Mouse (Mus musculus): ENCODE measurements around the gene Fscn3. TPM values are rescaled to one million over a fixed set of nuclear protein-coding genes. Genes with fewer than 3 reads are reported as not detected.
A peak's percentile ranks its signal among the peaks of the same experiment; 100 is the strongest.

Fscn3 gene
- total RNA-seq (2014; rRNA removed) (not detected in 2 replicates), polyA plus RNA-seq (2015; fragmentation: Nextera tagmentation; extraction: Ambion mirVana) (not detected in 2 replicates)

DNA sequence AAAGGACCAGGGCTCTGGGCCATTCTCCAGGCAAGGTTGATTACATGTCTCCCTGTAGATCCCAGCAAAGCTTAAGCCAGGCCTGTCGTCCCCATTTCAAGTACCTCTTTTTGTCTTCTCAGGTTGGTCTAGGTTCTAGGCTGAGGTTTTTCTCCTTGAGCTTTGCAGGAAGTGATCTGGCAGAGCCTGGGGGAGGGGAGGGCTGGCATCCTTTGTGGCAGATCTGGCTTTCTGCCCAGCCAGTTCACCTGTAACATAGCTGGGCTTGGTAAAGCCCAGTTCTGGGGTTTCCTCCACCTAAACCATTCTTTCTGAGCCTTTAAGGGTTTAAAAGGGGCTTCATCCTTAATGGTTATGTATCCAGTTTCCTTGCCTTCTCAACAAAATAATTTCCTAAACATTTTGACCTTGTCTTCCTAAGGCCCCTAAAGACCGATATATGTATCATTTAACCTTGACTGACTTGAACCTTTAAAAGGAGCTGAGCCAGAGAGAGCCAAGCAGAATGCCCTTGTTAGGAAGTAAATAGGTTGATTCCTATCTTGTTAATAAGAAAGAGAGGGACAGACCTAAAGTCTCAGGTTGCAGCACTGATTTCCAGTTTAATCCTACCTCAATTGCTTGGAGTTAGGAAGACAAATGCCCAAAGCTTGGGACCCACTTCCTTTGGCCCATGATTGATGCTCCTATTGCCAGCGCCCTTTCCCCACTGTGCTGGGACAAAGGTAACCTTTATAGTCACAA, at the start of gene Fscn3:
Fscn3 (plus strand) TSS at position 694 of the 744 bp plus-strand sequence.
- H3K9ac ChIP-seq (replicated peaks; ENCODE audit: low read length) = no peak within 1 kb of the TSS
- DNase-seq (ENCODE audit: low spot score) (no peak), ATAC-seq (no peak)
- TF ChIP-seq CTCF (IDR thresholded peaks at IDR 0.05; ENCODE audit: low read depth) = no peak
- no peaks in the 10 kb centered on the region for H3K9me3 ChIP-seq (ENCODE audit: low read length)
- H3K4me2 ChIP-seq (ENCODE audit: low read depth, low read length) = no peak within 1 kb of the TSS
- H3K4me3 ChIP-seq (ENCODE audit: low read length) = no peak within 1 kb of the TSS
- H3K4me1 ChIP-seq (ENCODE audit: insufficient read depth, low read length) = peaks cover 10% of the 10 kb centered on the region; the same call in 1 of the 2 replicates
- no peaks in the 10 kb centered on the region for H3K27me3 ChIP-seq (ENCODE audit: insufficient read depth, low read length)
- H3K27ac ChIP-seq = no peak within 1 kb of the TSS
- peaks cover 13% of the 10 kb centered on the region for H3K36me3 ChIP-seq (ENCODE audit: insufficient read depth, low read length)
- WGBS = 69% methylated on average over 3 of the region's 3 CpGs

DNA sequence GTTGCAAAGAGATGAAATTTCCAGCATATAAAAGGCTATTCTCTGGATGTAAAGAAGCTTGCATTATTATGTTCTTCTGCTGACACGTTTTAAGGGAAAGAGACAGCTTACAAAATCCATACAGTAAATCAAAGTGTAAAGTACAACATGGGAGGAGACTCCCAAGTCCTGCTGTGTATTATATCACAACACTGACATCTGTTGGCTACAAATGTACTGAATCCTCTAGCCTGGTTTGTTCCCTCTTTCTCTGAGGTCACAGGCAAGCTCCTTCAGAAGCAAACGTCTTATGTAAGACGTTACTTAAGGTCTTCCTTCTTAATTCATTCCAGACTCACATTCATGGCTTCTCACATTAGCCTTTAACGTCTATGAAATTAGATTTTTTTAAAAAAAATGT, 45.6 kb upstream of the Fscn3 start:
- Histone ChIP-seq H3K9me3 (ENCODE audit: low read length) (no peaks in the 10 kb centered on the region), H3K4me3 (ENCODE audit: low read length) (no peak overlapping the region), H3K9ac (replicated peaks; ENCODE audit: low read length) (no peak overlapping the region), H3K36me3 (ENCODE audit: insufficient read depth, low read length) (no peaks in the 10 kb centered on the region), H3K27me3 (ENCODE audit: insufficient read depth, low read length) (no peaks in the 10 kb centered on the region), H3K4me2 (ENCODE audit: low read depth, low read length) (no peak overlapping the region), H3K4me1 (ENCODE audit: insufficient read depth, low read length) (no peaks in the 10 kb centered on the region), H3K27ac (no peak overlapping the region)
- WGBS = 53% methylated on average over 4 of the region's 4 CpGs
- DNase-seq (ENCODE audit: low spot score) = peak; percentile 43
- TF ChIP-seq CTCF (IDR thresholded peaks at IDR 0.05; ENCODE audit: low read depth) = peak; percentile 53
- ATAC-seq = no peak

DNA sequence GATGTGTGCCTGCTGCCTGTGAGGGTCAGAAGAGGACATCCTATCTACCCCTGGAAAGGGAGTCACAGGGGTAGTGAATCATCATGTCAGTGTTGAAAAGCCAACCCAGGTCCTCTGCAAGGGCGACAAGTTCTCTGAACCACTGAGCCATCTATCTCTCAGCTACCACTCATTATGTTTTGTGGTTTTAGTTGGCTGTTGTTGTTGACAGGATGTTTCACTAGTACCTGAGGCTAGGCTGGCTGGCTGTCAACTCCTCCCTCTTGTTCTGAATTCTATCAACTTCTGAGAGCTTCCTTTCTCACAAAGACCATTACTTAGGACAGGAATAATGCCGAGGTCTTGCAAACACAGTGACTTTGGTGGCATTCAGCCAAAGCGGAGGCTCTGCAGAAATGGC, 42.4 kb upstream of the Fscn3 start:
- Histone ChIP-seq H3K4me3 (ENCODE audit: low read length) (no peak overlapping the region), H3K27me3 (ENCODE audit: insufficient read depth, low read length) (no peaks in the 10 kb centered on the region), H3K9ac (replicated peaks; ENCODE audit: low read length) (no peak overlapping the region), H3K4me2 (ENCODE audit: low read depth, low read length) (no peak overlapping the region), H3K27ac (no peak overlapping the region), H3K9me3 (ENCODE audit: low read length) (no peaks in the 10 kb centered on the region), H3K4me1 (ENCODE audit: insufficient read depth, low read length) (no peaks in the 10 kb centered on the region), H3K36me3 (ENCODE audit: insufficient read depth, low read length) (no peaks in the 10 kb centered on the region)
- no peak for TF ChIP-seq CTCF (IDR thresholded peaks at IDR 0.05; ENCODE audit: low read depth)
- ATAC-seq = no peak
- DNase-seq (ENCODE audit: low spot score) = no peak
- WGBS = 89% methylated on average over 3 of the region's 3 CpGs

DNA sequence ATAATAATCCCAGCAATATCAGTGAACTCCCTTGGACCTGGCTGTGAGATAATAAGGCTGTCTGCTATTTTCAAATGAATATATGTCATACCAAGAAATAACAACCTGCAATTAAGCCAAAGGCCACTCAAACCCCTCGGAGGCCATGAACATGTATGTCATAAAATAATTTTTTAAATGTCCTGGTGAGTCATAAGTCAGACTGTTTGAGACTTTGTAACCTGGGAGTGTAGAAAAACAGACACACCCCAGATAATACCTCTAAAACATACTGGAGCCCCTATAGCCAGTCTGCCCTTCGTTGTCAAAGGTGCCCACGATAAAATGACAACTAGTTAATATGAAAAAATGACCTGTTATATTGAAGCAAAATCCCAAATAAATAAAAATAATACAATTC, 38.6 kb upstream of the Fscn3 start:
- 86% methylated on average over 3 of the region's 3 CpGs for WGBS

DNA sequence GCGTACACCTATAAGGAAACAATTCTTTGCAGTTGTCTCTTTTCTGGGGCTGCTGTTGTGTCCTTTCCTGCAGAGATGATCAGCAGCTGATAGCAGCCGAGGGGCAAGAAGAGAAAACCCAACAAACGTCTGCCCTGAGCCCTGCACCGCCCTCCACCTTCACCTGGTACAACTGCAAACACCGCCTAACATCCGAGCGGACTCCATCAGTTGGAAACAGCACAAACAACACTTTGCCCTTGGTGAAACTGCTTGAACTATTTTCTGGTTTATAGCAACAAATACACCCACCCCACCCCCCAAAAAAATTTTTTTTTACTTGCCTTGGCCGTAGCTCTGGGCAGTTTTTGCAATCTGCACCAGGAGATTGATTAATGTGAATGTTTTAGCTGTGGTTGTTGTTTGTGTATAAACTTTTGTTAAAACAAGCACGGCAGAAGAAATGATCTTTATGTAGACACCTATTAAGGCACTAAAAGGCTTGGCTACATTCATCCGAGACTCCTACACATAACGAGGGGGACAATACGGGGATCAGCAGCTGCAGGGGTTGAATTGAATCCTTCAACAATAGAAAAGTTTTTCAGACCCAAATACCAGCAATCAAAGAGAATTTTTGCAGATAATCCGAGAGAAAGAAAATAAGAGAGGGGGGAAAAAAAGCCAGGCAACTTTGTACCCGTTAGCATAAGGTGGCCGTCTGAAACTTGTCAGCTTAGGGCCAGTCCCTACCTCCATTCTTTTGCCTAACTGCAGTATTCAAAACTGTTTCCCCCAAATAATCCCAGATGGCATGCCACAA, 31.3 kb upstream of the Fscn3 start:
- DNase-seq (ENCODE audit: low spot score) (no peak), ATAC-seq (no peak)
- no peak overlapping the region for H3K9ac ChIP-seq (replicated peaks; ENCODE audit: low read length)
- no peaks in the 10 kb centered on the region for H3K9me3 ChIP-seq (ENCODE audit: low read length)
- peak overlapping the region; percentile 94 for H3K4me2 ChIP-seq (ENCODE audit: low read depth, low read length)
- no peaks in the 10 kb centered on the region for H3K36me3 ChIP-seq (ENCODE audit: insufficient read depth, low read length)
- peak overlapping the region; percentile 47 for H3K4me3 ChIP-seq (ENCODE audit: low read length)
- no peaks in the 10 kb centered on the region; the same call in 1 of the 2 replicates for H3K4me1 ChIP-seq (ENCODE audit: insufficient read depth, low read length)
- TF ChIP-seq CTCF (IDR thresholded peaks at IDR 0.05; ENCODE audit: low read depth) = no peak
- H3K27me3 ChIP-seq (ENCODE audit: insufficient read depth, low read length) = no peaks in the 10 kb centered on the region
- 35% methylated on average over 15 of the region's 15 CpGs for WGBS
- no peak overlapping the region for H3K27ac ChIP-seq

More for the DNA sequence above, 38.6 kb upstream of the Fscn3 start:
- Histone ChIP-seq H3K4me2 (ENCODE audit: low read depth, low read length) (no peak overlapping the region), H3K27ac (no peak overlapping the region), H3K9me3 (ENCODE audit: low read length) (no peaks in the 10 kb centered on the region), H3K4me1 (ENCODE audit: insufficient read depth, low read length) (no peaks in the 10 kb centered on the region), H3K36me3 (ENCODE audit: insufficient read depth, low read length) (no peaks in the 10 kb centered on the region), H3K27me3 (ENCODE audit: insufficient read depth, low read length) (no peaks in the 10 kb centered on the region), H3K4me3 (ENCODE audit: low read length) (no peak overlapping the region), H3K9ac (replicated peaks; ENCODE audit: low read length) (no peak overlapping the region)
- no peak for TF ChIP-seq CTCF (IDR thresholded peaks at IDR 0.05; ENCODE audit: low read depth)
- DNase-seq (ENCODE audit: low spot score) (no peak), ATAC-seq (no peak)

DNA sequence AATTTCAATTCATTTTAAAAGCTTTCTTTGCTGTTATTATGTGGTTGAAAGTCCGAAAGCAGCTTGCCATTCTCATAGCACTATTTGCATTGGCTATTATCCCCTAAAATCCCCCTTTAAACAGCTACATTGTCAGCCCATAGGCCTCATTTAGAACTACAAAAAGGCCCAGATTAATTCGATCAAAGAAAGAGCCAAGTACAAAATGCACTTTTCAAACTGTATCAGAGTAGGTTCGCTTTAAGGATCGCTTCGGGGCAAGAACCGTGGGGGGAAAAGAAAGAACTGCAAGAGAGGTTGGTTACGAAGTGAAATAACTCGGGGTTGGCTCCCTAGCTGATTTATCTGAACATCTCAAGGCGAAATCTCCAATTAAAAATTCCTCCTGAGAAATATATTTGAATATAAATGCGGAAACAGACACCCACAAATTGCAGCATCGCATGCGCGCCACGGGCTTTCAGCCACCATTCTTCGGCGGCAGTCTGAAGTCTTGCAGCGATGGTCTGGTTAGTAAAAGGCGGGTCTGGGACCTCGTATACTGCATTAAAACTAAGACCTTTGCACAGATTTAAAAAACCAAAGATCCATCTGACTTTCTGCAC, 30.6 kb upstream of the Fscn3 start:
- Histone ChIP-seq H3K4me2 (ENCODE audit: low read depth, low read length) (peak overlapping the region; percentile 94), H3K27me3 (ENCODE audit: insufficient read depth, low read length) (no peaks in the 10 kb centered on the region), H3K9ac (replicated peaks; ENCODE audit: low read length) (peak overlapping the region; percentile 43; the same call in 1 of the 2 replicates), H3K36me3 (ENCODE audit: insufficient read depth, low read length) (no peaks in the 10 kb centered on the region), H3K9me3 (ENCODE audit: low read length) (no peaks in the 10 kb centered on the region), H3K27ac (no peak overlapping the region; the same call in 1 of the 2 replicates), H3K4me1 (ENCODE audit: insufficient read depth, low read length) (no peaks in the 10 kb centered on the region; the same call in 1 of the 2 replicates), H3K4me3 (ENCODE audit: low read length) (peak overlapping the region; percentile 47)
- WGBS = 2% methylated on average over 19 of the region's 19 CpGs
- peak; percentile 61 for DNase-seq (ENCODE audit: low spot score)
- no peak for ATAC-seq
- no peak for TF ChIP-seq CTCF (IDR thresholded peaks at IDR 0.05; ENCODE audit: low read depth)
